Mouse (Mus musculus): ENCODE measurements at regions not wholly inside any gene's neighbourhood (a gene's known extent, or its start where the extent isn't known, plus 50 kb on each side); places are given as distances from the start of the nearest gene placed in this dataset.

- DNase-seq, result peak; percentile 55 to 76
These were observed 63.4 kb upstream of the Tmem189 start for GRCm38 (mm10) chr2:167752805-167753556.

- DNase-seq, result no peak
These were observed 62.0 kb upstream of the Tmem189 start for GRCm38 (mm10) chr2:167751585-167751984.

GRCm38 (mm10) chr2:167748297-167748696 is 58.7 kb upstream of the Tmem189 start:
- no peak for DNase-seq

- DNase-seq, result no peak
These were observed 57.7 kb upstream of the Tmem189 start for GRCm38 (mm10) chr2:167747164-167747843.

GRCm38 (mm10) chr2:167746344-167746743 is 56.7 kb upstream of the Tmem189 start:
- DNase-seq, result no peak

GRCm38 (mm10) chr2:167745409-167745808 is 55.8 kb upstream of the Tmem189 start:
- no peak for DNase-seq

GRCm38 (mm10) chr2:167744080-167744479 is 54.5 kb upstream of the Tmem189 start:
- no peak for DNase-seq

- DNase-seq, result no peak
These were observed 52.9 kb upstream of the Tmem189 start for GRCm38 (mm10) chr2:167742479-167742878.

- no peak for DNase-seq
These were observed 51.0 kb upstream of the Tmem189 start for GRCm38 (mm10) chr2:167740516-167741189.
